Mouse (Mus musculus) kidney, postnatal 14 days (tissue): ENCODE data around the gene Cdc42se1.

Source experiments
- DNase-seq: peaks from one replicate; pipeline ENCODE4 v3.0.0; 2022; ENCODE audit warnings: mixed read lengths

The Cdc42se1 gene

GRCm38 (mm10) chr3:95285390-95285789 lies 56.9 kb downstream of the Cdc42se1 start:
- DNase-seq = no peak
